Mouse (Mus musculus) G1E-ER4 (cell line): ENCODE results near the gene Phpt1. TPM values are rescaled to one million over a fixed set of nuclear protein-coding genes. Genes with fewer than 3 reads are reported as not detected.

Experiments
- GATA1 ChIP-seq: IDR thresholded peaks from one replicate; pipeline ENCODE4 v1.8.0; 2012; ENCODE audit warnings: low read length, inconsistent platforms
- polyA plus RNA-seq: library from polyadenylated mRNA; stranded (reverse); fragments of >175 nt; gene quantifications from 2 replicates; pipeline ENCODE4 v1.2.3, GENCODE M21; 2012

The Phpt1 gene
- polyA plus RNA-seq, 1 experiment: 3.2 TPM

- TF ChIP-seq GATA1: no peak
Measured at GRCm38 (mm10) chr2:25576028-25576850, 1.2 kb upstream of the Phpt1 start.

- no peak for TF ChIP-seq GATA1
Measured at GRCm38 (mm10) chr2:25575432-25576027, 506 bp upstream of the Phpt1 start.

GRCm38 (mm10) chr2:25574136-25574535, 888 bp downstream of the Phpt1 start:
- TF ChIP-seq GATA1: no peak

- TF ChIP-seq GATA1: no peak
Measured at GRCm38 (mm10) chr2:25573068-25573467, 2.0 kb downstream of the Phpt1 start.

- TF ChIP-seq GATA1: no peak
Measured at GRCm38 (mm10) chr2:25571221-25571620, 3.8 kb downstream of the Phpt1 start.

- TF ChIP-seq GATA1: no peak
Measured at GRCm38 (mm10) chr2:25569323-25569722, 5.7 kb downstream of the Phpt1 start.

GRCm38 (mm10) chr2:25568473-25569019, 6.5 kb downstream of the Phpt1 start:
- no peak for TF ChIP-seq GATA1

- no peak for TF ChIP-seq GATA1
Measured at GRCm38 (mm10) chr2:25566558-25566957, 8.5 kb downstream of the Phpt1 start.

GRCm38 (mm10) chr2:25565741-25566140, 9.3 kb downstream of the Phpt1 start:
- TF ChIP-seq GATA1: no peak

- no peak for TF ChIP-seq GATA1
Measured at GRCm38 (mm10) chr2:25561946-25562345, 13.1 kb downstream of the Phpt1 start.

- no peak for TF ChIP-seq GATA1
Measured at GRCm38 (mm10) chr2:25560551-25560950, 14.5 kb downstream of the Phpt1 start.

- TF ChIP-seq GATA1: no peak
Measured at GRCm38 (mm10) chr2:25558774-25559173, 16.2 kb downstream of the Phpt1 start.

GRCm38 (mm10) chr2:25557964-25558360, 17.1 kb downstream of the Phpt1 start:
- TF ChIP-seq GATA1: no peak

GRCm38 (mm10) chr2:25557221-25557963, 17.6 kb downstream of the Phpt1 start, which contains the start of gene Edf1:
Gene Edf1, plus strand, starts transcription at chr2:25557847.
- TF ChIP-seq GATA1: no peak

GRCm38 (mm10) chr2:25556296-25556695, 18.7 kb downstream of the Phpt1 start:
- TF ChIP-seq GATA1: no peak

- no peak for TF ChIP-seq GATA1
Measured at GRCm38 (mm10) chr2:25551186-25551585, 23.8 kb downstream of the Phpt1 start.
